Mouse (Mus musculus) bone marrow macrophage, adult 2 months (primary cell): ENCODE measurements around the gene Ceacam19.

Experiments
- CTCF ChIP-seq: IDR thresholded peaks from 2 replicates; pipeline ENCODE4 v1.5.1; 2012; ENCODE audit warnings: low read depth, mild to moderate bottlenecking, low read length, moderate library complexity
- POLR2A ChIP-seq: IDR thresholded peaks from 2 replicates; pipeline ENCODE4 v1.6.1; 2012; ENCODE audit warnings: mild to moderate bottlenecking, low read depth, low read length, borderline replicate concordance

GRCm38 (mm10) chr7:19923797-19924196 is 36.0 kb upstream of the Ceacam19 start:
- TF ChIP-seq POLR2A (no peak), CTCF (no peak)
